Mouse (Mus musculus): Measurements from ENCODE around the gene Lats1.
"Not testable (repeated sequence)": the region's sequence is repeated elsewhere in the genome, so short reads cannot be mapped to it uniquely, and the experiment has no call there.

Gene Lats1

DNA sequence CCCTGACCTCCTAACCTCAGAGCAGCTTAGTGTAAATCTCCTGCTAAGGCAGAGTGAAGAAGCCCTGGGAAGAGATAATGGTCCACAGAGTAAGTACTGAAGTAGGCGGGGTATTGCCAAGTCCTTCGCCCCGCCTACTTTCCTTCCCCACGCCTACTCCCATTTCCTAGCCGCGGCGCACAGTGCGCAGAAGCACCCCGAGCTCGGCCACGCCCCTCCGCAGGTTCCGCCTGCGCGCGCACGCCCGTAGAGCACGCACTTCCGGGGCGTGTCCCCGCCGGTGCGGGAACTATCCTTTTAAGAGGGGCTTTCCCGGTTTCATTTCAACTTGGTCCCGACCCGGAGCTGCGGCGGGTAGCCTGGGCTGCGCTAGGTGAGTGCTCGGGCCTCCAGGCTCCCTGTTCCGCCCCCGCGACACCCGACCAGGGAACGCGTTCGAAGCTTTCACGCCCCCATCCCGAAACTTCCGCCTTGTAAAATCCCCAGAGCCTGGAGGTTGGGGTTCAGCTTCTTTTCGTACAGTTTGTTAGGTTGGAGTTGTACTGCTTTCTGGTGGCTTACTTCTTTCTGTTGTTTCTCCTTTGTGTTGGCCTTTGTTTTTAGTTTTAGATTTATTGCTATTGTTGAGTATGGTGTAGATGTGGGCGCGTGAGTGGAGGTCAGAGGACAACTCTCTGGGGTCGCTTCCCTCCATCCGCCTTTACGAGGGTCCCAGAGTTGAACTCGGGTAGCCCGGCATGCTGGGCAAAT is 44.9 kb downstream of the Lats1 start, which contains the start of gene Katna1:
Gene Katna1 (plus strand): TSS at position 250 of the 750 bp plus-strand sequence.
- in situ Hi-C loops (cut with MboI; ENCODE audit: low sequenced_read_pairs) = no loop called here

DNA sequence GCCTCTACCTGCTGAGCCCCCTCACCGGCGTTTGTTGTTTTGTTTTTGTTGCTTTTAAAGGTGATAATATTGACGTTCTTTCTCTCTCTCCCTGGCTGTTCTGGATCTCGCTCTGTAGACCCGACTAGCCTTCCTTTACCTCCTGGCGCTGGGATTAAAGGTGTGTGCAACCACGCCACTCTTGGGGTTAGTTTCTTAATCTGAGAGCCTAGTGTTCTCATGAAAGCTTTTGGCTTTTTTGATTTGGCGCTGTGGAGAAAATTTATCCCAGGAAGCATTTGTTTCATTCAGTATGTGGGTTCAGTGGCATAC is 45.4 kb downstream of the Lats1 start:
- in situ Hi-C loops (cut with MboI; ENCODE audit: low sequenced_read_pairs) = no loop called here

DNA sequence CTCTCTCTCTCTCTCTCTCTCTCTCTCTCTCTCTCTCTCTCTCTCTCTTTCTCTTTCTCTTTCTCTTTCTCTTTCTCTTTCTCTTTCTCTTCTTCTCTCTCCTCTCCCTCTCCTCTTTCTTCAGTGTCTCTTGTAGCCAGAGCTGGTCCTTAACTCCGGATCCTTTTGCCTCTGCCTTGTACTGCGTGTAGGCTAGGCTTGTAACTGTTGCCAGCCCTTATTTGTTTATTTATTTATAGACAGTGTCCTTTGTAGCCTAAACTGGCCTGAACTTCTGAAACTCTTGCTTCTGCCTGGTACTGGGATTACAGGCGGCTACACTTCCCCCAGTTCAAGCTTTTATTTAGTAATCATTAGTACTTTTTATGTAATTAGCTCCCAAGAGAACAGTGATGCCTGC is 46.0 kb downstream of the Lats1 start:
- in situ Hi-C loops (cut with MboI; ENCODE audit: low sequenced_read_pairs) = no loop called here

DNA sequence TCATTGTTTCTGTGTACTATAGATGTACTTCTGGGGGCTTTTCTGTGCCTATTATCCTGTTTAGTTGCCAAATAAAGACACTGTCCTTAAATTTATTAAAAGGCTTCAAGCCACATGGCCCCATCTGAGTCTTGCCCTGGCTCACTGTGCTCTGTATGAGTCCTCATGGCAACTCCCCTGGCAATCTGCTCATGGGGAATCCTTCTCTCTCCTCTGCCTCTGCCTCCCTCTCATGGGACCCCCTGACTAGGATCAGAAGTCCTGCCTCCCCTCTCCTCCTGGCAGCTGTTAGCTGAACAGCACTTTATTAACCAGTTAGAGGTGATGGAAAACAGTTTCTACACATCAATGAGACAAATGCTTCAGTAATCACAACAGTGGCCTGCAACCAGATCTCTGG is 50.6 kb downstream of the Lats1 start:
- in situ Hi-C loops (cut with MboI; ENCODE audit: low sequenced_read_pairs) = no loop called here

DNA sequence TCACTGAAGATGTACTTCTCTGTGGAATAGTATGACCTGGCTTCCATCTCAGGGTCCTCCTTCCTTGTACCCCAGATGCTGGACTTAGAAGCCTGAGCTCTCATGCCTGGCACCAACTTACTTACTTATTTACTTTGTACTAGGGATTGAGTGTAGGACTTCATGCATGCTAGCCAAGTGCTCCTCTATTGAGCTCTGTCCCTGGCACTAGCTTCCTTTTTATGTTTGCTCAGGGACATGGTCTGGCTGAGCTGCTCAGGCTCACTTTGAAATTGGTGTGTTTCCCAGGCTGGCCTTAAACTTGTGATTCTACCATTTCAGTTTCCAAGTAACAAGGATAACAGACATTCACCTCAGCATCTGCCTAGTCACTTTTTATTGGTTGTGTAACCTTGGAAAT is 56.1 kb downstream of the Lats1 start:
- in situ Hi-C loops (cut with MboI; ENCODE audit: low sequenced_read_pairs) = no loop called here

DNA sequence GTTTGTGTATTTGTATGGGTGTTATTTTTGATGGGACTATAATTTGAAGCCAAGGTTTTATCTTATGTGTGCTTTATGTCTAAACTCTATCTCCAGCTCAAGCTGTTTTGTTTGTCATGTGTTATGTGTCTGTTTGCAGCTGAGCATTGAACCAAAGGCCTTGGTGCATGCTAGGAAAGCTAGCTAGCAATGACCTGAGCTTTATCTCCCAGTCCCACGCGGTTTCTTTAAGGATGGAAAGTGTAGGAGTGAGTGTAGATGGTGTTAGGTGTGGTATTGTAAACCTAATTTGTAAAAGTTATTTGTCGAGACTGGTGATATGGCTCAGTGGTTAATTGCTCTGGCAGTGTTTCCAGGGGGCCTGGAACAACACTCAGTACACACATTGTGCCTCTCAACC is 56.9 kb downstream of the Lats1 start:
- in situ Hi-C loops (cut with MboI; ENCODE audit: low sequenced_read_pairs) = no loop called here

DNA sequence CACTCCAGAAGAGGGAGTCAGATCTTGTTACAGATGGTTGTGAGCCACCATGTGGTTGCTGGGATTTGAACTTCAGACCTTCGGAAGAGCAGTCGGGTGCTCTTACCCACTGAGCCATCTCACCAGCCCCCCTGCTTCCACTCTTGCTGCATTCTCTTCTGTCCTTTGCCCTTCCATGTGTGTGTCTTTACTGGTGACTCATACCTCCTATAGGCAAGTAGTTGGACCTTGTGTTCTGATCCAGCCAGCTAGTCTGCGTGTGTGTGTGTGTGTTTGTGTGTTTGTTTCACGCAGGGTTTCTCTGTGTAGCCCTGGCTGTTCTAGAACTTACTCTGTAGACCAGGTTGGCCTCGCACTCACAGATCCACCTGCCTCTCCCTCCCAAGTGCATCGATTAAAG is 64.5 kb downstream of the Lats1 start:
- in situ Hi-C loops (cut with MboI; ENCODE audit: low sequenced_read_pairs) = not testable (repeated sequence)

DNA sequence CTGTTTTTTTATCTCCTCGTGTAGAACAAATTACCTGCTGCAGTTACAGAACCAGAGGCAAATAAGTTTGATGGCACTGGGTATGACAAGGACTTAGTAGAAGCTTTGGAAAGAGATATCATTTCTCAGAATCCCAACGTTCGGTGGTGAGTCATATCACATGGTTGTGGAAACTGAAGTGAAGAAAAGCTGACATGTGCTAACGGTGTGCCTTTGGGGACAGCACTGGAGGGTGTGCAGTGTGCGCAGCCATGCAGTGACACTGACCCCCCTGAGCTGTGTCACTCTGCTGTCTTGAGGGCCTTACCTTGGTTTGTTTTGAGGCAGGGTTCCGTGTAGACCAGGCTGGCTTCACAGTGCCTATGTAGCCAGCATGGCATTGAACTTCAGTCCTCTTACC is 67.7 kb downstream of the Lats1 start:
- in situ Hi-C loops (cut with MboI; ENCODE audit: low sequenced_read_pairs) = no loop called here

DNA sequence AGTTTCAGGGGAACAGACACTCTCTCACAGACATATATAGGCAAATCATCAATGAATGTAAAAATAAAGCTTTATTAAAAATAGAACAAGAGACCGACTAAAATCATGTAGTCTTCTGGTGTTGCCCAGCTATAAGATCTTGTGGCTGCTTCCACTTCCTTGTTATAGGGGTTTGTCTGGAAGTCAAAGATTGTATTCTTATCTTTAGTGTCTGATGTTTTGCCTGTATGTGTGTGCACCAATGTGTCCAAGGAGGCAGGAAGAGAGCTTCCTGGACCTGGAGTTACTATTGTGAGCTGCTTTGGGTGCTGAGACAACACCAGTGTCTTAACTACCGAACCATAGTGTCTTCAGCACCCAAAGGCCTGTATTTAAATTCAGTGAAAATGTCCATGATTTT is 76.5 kb downstream of the Lats1 start:
- in situ Hi-C loops (cut with MboI; ENCODE audit: low sequenced_read_pairs) = no loop called here
